Mouse (Mus musculus) MN1 (cell line): ENCODE measurements around the gene Dmrta1.
"Not testable (repeated sequence)": the region's sequence is repeated elsewhere in the genome, so short reads cannot be mapped to it uniquely, and the experiment has no call there.

Experiments
- DNase-seq: peaks from one replicate; pipeline ENCODE4 v3.0.0-alpha.2; 2016; ENCODE audit warnings: low spot score

Gene Dmrta1

GRCm38 (mm10) chr4:89679195-89679594 is at the start of gene Dmrta1:
Gene Dmrta1 (plus strand): TSS chr4:89679436.
- DNase-seq: no peak

DNA sequence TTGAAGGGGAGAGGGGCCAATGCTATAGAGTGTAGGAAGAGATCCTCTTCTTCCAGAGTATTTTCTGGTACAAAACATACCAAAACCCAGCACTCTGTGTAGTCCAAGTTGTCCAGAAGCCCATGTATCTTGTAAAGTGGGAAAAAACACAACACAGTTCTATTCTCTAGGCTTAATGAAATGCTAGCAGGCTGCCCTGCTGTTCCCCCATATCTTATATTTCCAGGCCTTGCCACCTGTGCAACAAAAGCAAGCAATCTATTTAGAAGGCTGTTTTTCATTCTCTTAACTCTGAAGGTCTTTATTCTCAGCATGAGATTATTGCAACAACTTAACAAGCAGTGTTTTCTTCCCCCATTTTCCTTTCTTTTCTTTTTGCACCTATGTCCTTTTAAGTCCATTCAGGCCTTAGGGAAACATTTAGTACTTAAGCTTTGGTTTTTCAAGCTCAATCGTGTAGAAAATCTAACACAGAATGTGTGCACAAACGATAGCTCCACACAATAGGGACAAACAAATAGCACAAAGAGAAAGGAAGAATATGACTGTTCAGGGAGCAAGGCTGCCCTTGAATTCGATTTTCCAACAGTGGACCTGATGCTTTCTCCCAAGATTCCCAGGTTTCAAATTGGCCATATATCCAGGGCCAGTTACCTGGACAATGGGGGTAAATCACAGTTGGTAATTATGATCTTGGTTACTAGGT is 48.7 kb upstream of the Dmrta1 start:
- no peak for DNase-seq

GRCm38 (mm10) chr4:89631560-89631959 is 47.7 kb upstream of the Dmrta1 start:
- DNase-seq: no peak

DNA sequence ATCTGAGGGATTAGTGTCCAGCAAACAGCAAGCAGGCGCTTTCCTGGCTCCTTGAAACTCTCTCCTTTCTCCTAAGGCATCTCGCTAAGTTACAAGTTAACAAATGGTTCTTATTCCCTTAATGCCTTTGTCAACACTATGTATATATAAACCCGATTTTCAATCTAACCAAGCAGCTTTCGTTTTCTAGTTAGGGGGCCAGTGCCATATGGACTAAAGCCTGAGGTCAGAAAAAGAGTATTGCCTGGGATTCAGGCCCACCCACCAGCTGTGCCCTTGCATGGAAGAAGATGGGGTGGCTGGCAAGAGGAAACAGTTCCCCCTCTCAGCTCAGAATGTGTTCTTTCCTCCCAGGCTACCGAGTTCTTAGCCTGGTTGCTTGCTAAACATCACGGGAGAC is 40.6 kb upstream of the Dmrta1 start:
- no peak for DNase-seq

GRCm38 (mm10) chr4:89644235-89645115 is 34.8 kb upstream of the Dmrta1 start:
- no peak for DNase-seq

- no peak for DNase-seq
Observed at GRCm38 (mm10) chr4:89650352-89651311, 28.6 kb upstream of the Dmrta1 start.

DNA sequence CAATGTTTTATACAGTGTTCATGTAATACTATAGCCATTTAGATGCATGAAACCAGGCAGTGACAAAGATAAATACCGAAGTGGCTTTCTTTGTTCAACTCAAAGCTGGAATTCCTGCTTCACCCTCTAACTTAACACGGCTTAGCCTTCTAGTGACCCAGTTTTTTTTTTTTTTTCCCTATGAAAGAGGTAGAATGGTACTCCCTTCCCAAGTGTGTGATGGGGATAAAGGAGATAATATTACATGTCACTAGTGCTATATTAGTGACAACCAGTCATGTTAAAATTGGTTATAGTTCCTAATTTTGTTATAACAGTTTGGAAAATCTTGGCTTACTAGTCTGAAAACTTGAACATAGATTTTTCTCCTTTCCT is 27.9 kb upstream of the Dmrta1 start:
- DNase-seq: no peak

DNA sequence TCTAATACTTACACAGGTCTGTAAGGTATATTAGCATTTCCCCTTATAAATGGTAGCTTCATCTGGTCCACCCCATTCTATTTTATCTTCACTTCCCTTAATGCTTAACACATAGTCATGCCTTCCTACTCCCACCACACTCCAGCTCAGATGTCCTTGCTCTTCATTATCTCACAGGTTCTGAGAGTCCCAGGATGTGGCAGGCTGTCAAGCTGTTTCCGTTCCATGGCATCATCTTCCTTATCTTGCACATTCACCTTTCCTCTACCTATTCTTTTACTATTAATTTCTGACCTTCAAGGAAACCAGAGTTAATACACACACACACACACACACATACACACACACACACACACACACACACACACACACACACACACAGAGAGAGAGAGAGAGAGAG is 27.5 kb upstream of the Dmrta1 start:
- no peak for DNase-seq

- DNase-seq: no peak
Observed at GRCm38 (mm10) chr4:89663406-89663805, 15.8 kb upstream of the Dmrta1 start.

DNA sequence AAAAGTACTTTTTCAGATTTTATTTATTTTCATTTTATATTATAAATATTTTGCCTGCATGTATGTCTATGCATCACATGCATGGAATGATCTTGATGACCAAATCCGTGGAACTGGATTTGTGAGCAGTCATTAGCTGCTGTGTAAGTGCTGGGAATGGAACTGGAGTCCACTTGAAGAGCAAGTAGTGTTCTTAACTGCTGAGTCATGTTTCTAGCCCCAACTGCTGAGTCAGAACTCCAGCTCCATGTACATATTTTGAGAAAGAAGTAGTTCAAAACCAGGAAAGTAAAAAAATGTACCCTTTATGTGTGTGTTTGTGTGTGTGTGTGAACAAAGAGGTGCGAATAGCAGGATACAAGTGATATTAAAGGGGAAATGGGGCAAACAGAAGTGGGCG is 4.5 kb upstream of the Dmrta1 start:
- DNase-seq: no peak

- DNase-seq: no peak
Observed at GRCm38 (mm10) chr4:89677903-89678302, 1.3 kb upstream of the Dmrta1 start.

DNA sequence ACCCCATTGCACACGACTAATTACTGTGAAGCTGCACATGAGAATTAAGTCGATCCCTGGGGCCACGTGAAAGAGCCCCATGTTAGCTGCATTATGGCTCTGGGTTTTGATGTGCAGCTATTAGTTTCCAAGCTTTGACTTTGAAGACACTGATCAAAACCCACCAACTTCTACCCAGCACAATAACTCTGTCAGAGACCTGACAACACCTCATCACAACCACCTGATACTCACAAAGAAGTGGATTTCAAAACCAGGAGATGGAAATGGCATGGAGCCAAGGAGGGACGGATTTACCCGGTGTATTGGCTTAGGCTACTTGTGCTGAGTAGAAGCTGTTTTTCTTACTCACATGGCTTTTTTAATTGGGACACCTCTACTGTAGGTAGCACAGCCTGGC is 523 bp upstream of the Dmrta1 start:
- no peak for DNase-seq

DNA sequence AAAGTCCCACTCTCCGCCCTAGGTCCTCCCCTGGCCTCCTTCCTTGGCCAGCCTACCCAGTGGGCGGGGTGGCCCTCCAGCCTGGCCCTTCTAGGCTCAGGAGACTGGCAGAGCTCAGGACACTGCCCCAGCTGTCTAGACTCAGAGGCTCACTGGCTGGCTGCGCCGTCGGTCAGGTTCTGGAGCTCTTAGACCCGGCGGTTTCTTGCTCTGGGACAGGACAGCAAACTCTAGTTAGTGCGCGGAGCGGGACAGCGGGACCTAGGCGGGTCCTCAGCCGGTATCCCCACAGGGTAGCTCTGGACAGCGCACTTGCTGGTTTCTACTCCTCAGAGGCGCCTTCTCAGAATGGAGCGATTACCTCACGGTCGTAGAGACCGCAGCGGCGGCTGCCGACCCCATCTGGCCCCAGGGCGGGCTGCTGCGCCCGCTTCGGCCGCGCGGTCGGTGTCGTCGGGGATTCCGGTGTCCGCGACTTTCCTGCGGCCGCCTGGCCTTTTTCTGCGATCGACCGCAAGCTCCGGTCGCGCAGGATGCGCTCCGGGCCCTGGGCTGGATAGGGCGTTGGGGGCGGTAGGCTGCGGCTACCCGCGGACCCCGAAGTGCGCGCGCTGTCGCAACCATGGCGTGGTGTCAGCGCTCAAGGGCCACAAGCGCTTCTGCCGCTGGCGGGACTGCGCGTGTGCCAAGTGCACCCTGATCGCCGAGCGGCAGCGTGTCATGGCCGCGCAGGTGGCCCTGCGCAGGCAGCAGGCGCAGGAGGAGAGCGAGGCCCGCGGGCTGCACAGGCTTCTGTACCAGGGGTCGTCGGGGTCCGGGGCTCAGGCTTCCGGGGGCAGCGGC is 8.9 kb downstream of the Dmrta1 start:
- DNase-seq: no peak

DNA sequence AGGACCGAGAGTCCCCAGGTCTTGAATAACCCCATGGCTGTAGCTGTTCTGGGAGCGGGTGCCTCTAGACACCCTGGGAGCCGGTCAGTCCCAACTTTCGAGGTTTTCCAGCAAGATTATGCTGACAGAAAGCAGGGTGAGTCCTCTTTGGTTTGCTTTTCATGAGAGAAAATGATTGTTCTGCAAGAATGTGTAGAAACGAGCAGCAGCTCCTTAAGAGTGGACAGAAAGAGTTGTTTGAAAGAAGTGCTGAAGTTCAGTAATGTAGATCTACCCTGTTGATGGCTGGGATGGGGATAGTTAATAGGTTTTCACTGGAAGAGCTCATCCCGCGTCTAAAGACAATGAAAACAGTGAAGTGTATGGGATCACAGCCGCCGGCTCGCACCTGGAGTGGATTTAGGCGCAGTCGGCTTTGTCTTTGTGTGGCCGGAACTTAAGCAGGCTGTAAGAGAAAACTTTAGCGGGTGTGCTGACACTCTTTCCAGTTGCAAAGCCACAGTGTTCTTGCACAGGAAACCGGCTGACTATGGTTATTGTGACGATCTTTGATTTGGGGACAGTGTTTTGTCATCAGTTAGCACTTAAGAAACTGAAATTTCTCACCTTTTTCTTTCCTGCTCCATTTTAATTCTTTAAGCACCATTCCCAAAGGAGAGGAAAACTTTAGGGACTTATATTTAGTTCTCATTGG is 9.7 kb downstream of the Dmrta1 start:
- DNase-seq: no peak

DNA sequence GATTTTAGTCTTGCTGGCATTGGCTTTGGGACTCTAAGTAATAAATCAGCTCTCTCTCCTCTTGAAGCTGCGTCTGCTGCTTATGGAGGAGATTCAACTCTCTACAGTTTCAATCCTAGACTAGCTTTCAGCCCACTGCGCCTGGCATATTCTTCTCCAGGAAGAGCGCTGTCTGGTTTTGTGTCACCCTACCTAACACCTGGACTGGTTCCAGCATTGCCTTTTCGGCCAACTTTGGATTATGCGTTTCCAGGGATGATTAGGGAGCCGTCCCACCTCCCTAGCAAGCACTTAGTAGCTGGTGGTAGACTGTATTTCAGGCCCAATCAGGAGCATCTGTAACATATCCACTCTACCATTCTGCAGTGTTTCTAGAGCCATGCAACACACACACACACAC is 12.7 kb downstream of the Dmrta1 start:
- DNase-seq: no peak

- DNase-seq: no peak
Observed at GRCm38 (mm10) chr4:89692780-89693179, 13.5 kb downstream of the Dmrta1 start.

- DNase-seq: peak; percentile 7
Observed at GRCm38 (mm10) chr4:89695589-89695988, 16.4 kb downstream of the Dmrta1 start.

- DNase-seq: no peak
Observed at GRCm38 (mm10) chr4:89697951-89698350, 18.7 kb downstream of the Dmrta1 start.

DNA sequence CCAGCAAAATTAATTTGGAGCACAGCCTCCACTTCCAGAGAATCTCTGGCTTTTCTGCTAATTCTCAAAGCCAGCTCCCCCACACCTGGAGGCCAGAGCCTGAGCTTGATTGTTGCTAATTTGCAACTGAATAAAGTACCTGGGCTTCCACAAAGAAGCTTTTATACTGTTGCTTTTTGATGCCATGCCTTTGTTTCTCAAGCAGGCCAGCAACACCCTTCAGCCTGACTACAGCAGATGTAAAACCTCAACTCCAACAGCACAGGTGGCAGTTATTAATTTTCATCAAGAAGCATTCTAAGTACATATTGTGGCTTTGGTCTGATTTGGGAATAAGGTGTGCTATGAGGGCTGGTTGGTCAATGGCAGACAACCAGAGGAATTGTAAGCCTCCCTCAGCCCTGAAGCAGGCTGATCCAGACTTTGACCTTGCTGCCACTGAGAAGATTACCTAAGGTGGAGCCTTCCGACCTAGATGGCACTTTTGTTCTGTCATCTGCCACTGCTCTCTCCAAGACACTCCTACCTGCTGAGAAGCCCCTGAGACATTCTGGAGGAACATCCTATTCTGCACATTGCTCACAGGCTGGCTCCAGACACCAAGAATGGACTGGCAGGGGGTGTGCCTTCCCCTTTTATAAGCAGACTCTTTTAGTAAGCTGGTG is 44.4 kb downstream of the Dmrta1 start:
- DNase-seq: not testable (repeated sequence)
